Mouse (Mus musculus) stomach, embryonic 16.5 days (tissue): ENCODE measurements around the gene Pfdn6. TPM values are rescaled to one million over a fixed set of nuclear protein-coding genes. Genes with fewer than 3 reads are reported as not detected.

Source experiments
- ATAC-seq: fragments of 200-750 bp; cut with Nextera tagmentation; 2 replicates; pipeline ENCODE4 v1.8.0; 2017; ENCODE audit warnings: moderate number of reproducible peaks, moderate TSS enrichment; ENCODE audit not compliant: insufficient read depth, low FRiP score
- H3K27ac ChIP-seq: fragments of 300-500 bp; sonication (generic); 2 replicates; pipeline ENCODE4 v1.5.1; 2014; ENCODE audit warnings: low read length
- H3K27me3 ChIP-seq: fragments of 300-500 bp; sonication (generic); 2 replicates; pipeline ENCODE4 v1.6.1; 2014; ENCODE audit warnings: low read length, control low read depth, mixed read lengths; ENCODE audit not compliant: control insufficient read depth, insufficient read depth
- H3K36me3 ChIP-seq: fragments of 300-500 bp; sonication (generic); 2 replicates; pipeline ENCODE4 v1.6.1; 2014; ENCODE audit warnings: low read length; ENCODE audit not compliant: control insufficient read depth, insufficient read depth
- H3K4me1 ChIP-seq: fragments of 300-500 bp; sonication (generic); 2 replicates; pipeline ENCODE4 v1.6.1; 2014; ENCODE audit warnings: low read length, control low read depth, mixed read lengths; ENCODE audit not compliant: control insufficient read depth, insufficient read depth
- H3K4me2 ChIP-seq: fragments of 300-500 bp; sonication (generic); 2 replicates; pipeline ENCODE4 v1.6.1; 2014; ENCODE audit warnings: low read depth, low read length, mixed read lengths
- H3K4me3 ChIP-seq: fragments of 300-500 bp; sonication (generic); replicated peaks from 2 replicates; pipeline ENCODE4 v1.5.1; 2014; ENCODE audit warnings: mild to moderate bottlenecking, low read length
- H3K9ac ChIP-seq: fragments of 300-500 bp; sonication (generic); 2 replicates; pipeline ENCODE4 v1.6.1; 2014; ENCODE audit warnings: low read length
- H3K9me3 ChIP-seq: fragments of 300-500 bp; sonication (generic); replicated peaks from 2 replicates; pipeline ENCODE4 v1.6.1; 2016; ENCODE audit warnings: low read length, control low read depth; ENCODE audit not compliant: control insufficient read depth
- WGBS: fragments of 180-500 bp; shearing (Covaris S2); extraction: QIAGEN DNeasy Blood & Tissue Kit; methylation state at CpG from one replicate; pipeline ENCODE4 v1.1.7; 2014; 5-methylcytosine and 5-hydroxymethylcytosine counted together
- polyA plus RNA-seq: library from polyadenylated mRNA; unstranded; fragments of >200 nt; fragmentation: Nextera tagmentation; extraction: Ambion mirVana; gene quantifications from 2 replicates; pipeline ENCODE4 v1.2.1, GENCODE M21; 2015

Pfdn6 gene
- polyA plus RNA-seq, 1 experiment from 2014 or later = 147 TPM

DNA sequence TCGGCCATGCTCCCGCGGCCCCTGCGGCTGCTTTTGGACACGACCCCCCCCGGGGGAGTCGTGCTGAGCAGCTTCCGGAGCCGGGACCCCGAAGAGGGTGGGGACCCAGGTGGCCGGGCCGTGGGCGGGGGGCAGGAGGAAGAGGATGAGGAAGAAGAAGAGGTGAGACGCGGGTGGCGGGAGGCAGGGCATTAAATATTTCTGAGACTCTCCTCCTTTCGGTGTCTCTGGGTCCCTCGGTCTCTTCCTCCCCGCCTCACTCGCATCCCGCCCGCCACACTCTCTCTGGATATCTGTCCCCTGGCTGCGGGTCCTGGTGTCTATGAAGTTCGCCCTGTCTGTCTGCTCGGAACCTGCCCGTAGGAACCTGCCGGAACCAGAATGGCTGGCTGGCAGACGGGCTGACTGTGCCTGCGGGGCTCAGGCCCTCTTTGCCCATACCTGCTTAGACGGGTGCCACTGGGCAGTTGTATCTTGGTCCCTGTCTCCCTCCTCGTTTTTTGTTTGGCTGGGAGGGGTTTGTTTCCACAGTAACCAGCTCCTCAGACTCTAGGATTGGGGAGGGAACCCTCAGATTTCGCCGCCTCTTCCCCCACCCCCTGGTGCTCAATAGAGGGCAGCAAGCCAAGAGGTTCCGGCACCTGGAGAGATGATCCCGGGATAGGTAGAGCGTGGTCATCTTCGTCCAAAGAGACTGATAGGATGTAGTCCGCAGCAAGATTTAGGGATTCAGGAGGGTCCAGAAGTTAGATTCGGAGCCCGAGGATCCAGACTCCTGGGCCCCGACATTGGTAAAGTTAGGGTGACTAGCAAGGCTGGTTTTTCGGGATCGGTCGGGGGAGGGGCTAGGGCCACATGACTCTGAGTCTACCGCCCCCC lies 9.6 kb downstream of the Pfdn6 start:
- Histone ChIP-seq H3K9me3 (no peaks in the 10 kb centered on the region), H3K4me3 (peak overlapping the region; percentile 63), H3K9ac (peak overlapping the region; percentile 82), H3K4me2 (peak overlapping the region; percentile 68), H3K4me1 (peaks cover 19% of the 10 kb centered on the region), H3K36me3 (0 out of 2 replicates have a peak, but pooled peaks cover 3% of the 10 kb centered on the region), H3K27ac (peak overlapping the region; percentile 99), H3K27me3 (no peaks in the 10 kb centered on the region)
- WGBS = under 1% methylated on average over 42 of the region's 45 CpGs
- peak; percentile 19; the same call in 1 of the 2 replicates for ATAC-seq

DNA sequence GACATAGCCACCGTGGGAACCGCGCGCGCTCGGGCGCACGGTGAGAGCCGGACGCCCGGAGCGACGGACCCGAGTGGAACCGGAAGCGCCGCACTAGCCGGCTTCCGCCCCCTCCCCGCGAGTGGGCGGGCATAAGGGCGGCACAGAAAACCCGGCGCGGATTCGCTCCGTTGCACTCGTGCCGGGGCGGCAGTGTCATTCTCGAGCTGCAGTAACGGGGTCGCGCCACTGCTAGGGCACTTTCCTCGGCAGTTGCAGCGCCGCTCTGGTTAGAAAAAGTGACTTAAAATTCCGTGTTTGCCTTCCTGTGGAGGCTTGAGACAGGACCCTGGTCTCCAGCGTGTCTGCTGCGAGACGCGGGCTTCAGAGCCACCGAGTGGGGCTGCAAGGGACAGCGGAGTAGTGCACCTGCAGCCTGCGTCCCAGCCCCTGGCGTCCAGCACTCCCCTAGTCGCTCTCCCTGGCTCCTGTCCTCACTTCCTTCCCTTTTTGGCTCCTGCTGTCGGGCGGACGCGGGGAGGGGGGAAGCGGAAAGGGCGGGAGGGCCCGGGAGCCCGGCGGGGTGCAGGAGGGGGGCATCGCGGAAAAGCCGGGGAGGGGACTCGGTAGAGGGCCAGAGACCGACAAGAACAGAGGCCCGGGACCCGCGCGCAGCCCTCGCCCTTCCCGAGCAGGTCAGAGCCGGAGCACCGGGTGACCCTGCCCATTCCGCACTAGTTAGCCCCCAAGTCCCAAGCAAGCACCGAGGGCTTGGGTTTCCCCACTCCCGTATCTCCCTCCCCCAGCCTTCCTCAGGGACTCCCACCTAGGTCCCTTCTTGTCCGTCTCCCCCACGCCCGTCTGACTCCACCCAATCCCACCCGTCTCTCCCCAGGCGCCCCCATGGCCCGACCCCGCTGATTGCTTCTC lies 10.5 kb downstream of the Pfdn6 start, which contains the start of gene Rgl2:
Gene Rgl2, plus strand, starts transcription at position 173 of the 909 bp plus-strand sequence.
- Histone ChIP-seq H3K27me3 (no peaks in the 10 kb centered on the region), H3K4me2 (peak within 1 kb of the TSS; percentile 68), H3K4me1 (peaks cover 19% of the 10 kb centered on the region), H3K36me3 (no peaks in the 10 kb centered on the region), H3K4me3 (peak within 1 kb of the TSS; percentile 63), H3K9me3 (no peaks in the 10 kb centered on the region), H3K9ac (peak within 1 kb of the TSS; percentile 82), H3K27ac (peak within 1 kb of the TSS; percentile 99)
- WGBS = under 1% methylated on average over 74 of the region's 80 CpGs
- ATAC-seq = peak; percentile 89

- Histone ChIP-seq H3K4me3 (peak overlapping the region; percentile 63), H3K27ac (no peak overlapping the region), H3K4me1 (peaks cover 19% of the 10 kb centered on the region), H3K9ac (peak overlapping the region; percentile 82), H3K9me3 (no peaks in the 10 kb centered on the region), H3K27me3 (no peaks in the 10 kb centered on the region), H3K36me3 (no peaks in the 10 kb centered on the region), H3K4me2 (peak overlapping the region; percentile 68)
- ATAC-seq = no peak
- WGBS = 58% methylated on average over 21 of the region's 21 CpGs
Measured at GRCm38 (mm10) chr17:33928251-33928947, 11.7 kb downstream of the Pfdn6 start.

- peaks cover 17% of the 10 kb centered on the region for H3K4me1 ChIP-seq
- WGBS = 74% methylated on average over 17 of the region's 17 CpGs
- no peaks in the 10 kb centered on the region for H3K9me3 ChIP-seq
- no peak overlapping the region for H3K4me3 ChIP-seq
- H3K27ac ChIP-seq = no peak overlapping the region
- no peak for ATAC-seq
- no peak overlapping the region for H3K9ac ChIP-seq
- no peaks in the 10 kb centered on the region for H3K36me3 ChIP-seq
- H3K4me2 ChIP-seq = no peak overlapping the region
- H3K27me3 ChIP-seq = no peaks in the 10 kb centered on the region
Measured at GRCm38 (mm10) chr17:33926207-33926932, 13.8 kb downstream of the Pfdn6 start.

DNA sequence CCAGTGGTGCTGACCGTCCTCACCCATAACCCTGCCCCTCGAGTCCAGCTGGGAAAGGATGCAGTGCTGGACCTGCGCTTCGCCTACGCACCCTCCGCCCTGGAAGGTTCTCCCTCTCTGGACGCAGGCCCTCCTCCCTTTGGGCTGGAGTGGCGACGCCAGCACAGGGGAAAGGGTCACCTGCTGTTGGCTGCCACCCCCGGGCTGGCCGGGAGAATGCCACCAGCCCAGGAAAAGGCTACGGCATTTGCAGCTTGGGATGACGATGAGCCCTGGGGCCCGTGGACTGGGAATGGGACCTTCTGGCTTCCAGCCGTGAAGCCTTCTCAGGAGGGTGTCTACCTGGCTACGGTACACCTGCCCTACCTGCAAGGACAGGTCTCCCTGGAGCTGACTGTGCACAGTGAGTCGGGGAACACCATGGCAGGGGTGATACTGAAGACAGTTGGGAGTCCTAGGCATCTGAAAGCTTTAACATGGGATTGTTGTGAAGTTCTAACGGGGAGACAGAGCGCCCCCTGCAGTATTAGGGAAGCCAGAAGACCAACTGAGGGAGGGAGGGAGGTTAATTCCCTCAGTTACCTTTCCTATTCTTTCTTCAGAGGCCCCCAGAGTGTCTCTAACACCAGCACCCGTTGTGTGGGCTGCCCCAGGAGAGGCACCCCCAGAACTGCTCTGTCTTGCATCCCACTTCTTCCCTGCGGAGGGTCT lies 14.6 kb downstream of the Pfdn6 start:
- no peak overlapping the region for H3K9ac ChIP-seq

DNA sequence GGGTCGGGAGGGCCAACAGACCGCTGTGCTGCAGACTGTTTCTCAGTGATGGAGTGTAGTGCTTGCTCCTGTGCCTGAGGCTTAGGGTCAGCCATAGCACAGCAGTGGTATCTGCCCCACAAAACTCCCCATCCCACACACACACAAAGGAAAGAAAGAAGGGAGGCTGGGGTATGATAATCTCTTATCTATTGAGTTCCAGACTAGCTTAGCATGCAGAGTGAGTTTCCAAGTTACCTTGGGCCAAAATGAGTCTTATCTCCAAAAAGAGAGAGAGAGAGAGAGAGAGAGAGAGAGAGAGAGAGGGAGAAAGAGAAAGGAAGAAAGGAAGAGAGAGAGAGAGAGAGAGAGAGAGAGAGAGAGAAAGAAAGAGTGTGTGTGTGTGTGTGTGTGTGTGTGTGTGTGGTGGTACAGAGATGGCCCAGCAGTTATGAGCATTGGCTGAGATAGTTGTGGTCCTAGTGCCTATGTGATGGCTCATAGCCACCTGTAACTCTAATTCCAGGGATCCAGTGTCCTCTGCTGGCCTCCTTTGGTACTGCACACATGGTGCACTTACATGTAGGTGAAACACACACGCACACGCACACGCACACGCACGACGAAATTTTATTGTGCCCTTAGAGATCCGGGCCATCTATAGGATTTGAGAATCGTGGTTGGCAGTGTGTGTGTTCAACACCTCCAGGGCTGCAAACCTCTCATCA lies 15.4 kb downstream of the Pfdn6 start:
- H3K27me3 ChIP-seq = no peaks in the 10 kb centered on the region
- no peaks in the 10 kb centered on the region for H3K9me3 ChIP-seq
- no peak overlapping the region for H3K4me2 ChIP-seq
- WGBS = 88% methylated on average over 10 of the region's 10 CpGs
- H3K36me3 ChIP-seq = no peaks in the 10 kb centered on the region
- no peak overlapping the region for H3K27ac ChIP-seq
- H3K4me1 ChIP-seq = peaks cover 10% of the 10 kb centered on the region
- no peak for ATAC-seq
- H3K4me3 ChIP-seq = no peak overlapping the region
- no peak overlapping the region for H3K9ac ChIP-seq

More for the DNA sequence above, 14.6 kb downstream of the Pfdn6 start:
- no peaks in the 10 kb centered on the region for H3K36me3 ChIP-seq
- no peaks in the 10 kb centered on the region for H3K9me3 ChIP-seq
- H3K27me3 ChIP-seq = no peaks in the 10 kb centered on the region
- 82% methylated on average over 21 of the region's 21 CpGs for WGBS
- H3K4me3 ChIP-seq = no peak overlapping the region
- H3K4me2 ChIP-seq = no peak overlapping the region
- no peak for ATAC-seq
- H3K27ac ChIP-seq = no peak overlapping the region
- peaks cover 10% of the 10 kb centered on the region for H3K4me1 ChIP-seq

DNA sequence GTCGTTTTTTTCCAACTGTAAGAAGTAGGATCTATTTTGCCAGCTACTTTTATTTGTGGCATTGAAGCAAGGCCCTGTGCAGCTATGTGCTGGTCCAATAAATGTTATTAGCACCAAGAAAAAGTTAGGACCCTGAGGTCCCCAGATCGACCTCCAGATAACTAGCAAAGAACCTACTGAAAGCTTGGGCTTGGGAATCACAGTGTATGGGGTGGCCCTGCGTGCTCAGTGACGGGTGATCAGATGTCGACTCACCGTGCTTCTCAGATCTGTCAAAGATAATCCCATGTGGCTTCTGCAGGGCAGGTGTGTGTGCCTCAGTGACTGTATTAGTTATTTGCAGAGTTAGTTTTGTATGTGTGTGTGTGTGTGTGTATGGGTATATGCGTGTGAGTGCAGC lies 18.8 kb downstream of the Pfdn6 start:
- Histone ChIP-seq H3K9ac (no peak overlapping the region), H3K36me3 (0 out of 2 replicates have a peak, but pooled peaks cover 4% of the 10 kb centered on the region), H3K27me3 (no peaks in the 10 kb centered on the region), H3K4me1 (peaks cover 18% of the 10 kb centered on the region), H3K4me2 (no peak overlapping the region), H3K4me3 (no peak overlapping the region), H3K9me3 (no peaks in the 10 kb centered on the region), H3K27ac (no peak overlapping the region)
- ATAC-seq = no peak
- 83% methylated on average over 7 of the region's 7 CpGs for WGBS
